Mouse (Mus musculus) testis, adult 2 months (tissue): ENCODE measurements at regions not wholly inside any gene's neighbourhood (a gene's known extent, or its start where the extent isn't known, plus 50 kb on each side); places are given as distances from the start of the nearest gene placed in this dataset.

Experiments
- H3K27ac ChIP-seq: fragments of 200-500 bp; 2 replicates; pipeline ENCODE4 v1.5.1; 2012; ENCODE audit warnings: low read depth, low read length; ENCODE audit not compliant: control insufficient read depth, insufficient read depth
- H3K27me3 ChIP-seq: fragments of 200-500 bp; 2 replicates; pipeline ENCODE4 v1.6.1; 2012; ENCODE audit warnings: mild to moderate bottlenecking, low read length, moderate library complexity; ENCODE audit not compliant: control insufficient read depth, insufficient read depth
- H3K36me3 ChIP-seq: fragments of 200-500 bp; 2 replicates; pipeline ENCODE4 v1.6.1; 2012; ENCODE audit warnings: mild to moderate bottlenecking, low read length; ENCODE audit not compliant: control insufficient read depth, insufficient read depth
- H3K4me1 ChIP-seq: fragments of 200-500 bp; 2 replicates; pipeline ENCODE4 v1.6.1; 2012; ENCODE audit warnings: low read length; ENCODE audit not compliant: control insufficient read depth, insufficient read depth
- H3K4me3 ChIP-seq: fragments of 200-500 bp; 2 replicates; pipeline ENCODE4 v1.5.1; 2012; ENCODE audit warnings: low read depth, mild to moderate bottlenecking, low read length, moderate library complexity, mixed read lengths; ENCODE audit not compliant: control insufficient read depth
- CTCF ChIP-seq: fragments of 200-500 bp; IDR thresholded peaks from 2 replicates; pipeline ENCODE4 v1.5.1; 2012; ENCODE audit warnings: low read depth, mild to moderate bottlenecking, inconsistent platforms, low read length, moderate library complexity; ENCODE audit not compliant: control insufficient read depth, insufficient read depth, insufficient replicate concordance
- POLR2A ChIP-seq: fragments of 200-500 bp; IDR thresholded peaks from 2 replicates; pipeline ENCODE4 v1.6.1; 2012; ENCODE audit warnings: low read depth, mild to moderate bottlenecking, inconsistent platforms, low read length, moderate library complexity; ENCODE audit not compliant: control insufficient read depth

DNA sequence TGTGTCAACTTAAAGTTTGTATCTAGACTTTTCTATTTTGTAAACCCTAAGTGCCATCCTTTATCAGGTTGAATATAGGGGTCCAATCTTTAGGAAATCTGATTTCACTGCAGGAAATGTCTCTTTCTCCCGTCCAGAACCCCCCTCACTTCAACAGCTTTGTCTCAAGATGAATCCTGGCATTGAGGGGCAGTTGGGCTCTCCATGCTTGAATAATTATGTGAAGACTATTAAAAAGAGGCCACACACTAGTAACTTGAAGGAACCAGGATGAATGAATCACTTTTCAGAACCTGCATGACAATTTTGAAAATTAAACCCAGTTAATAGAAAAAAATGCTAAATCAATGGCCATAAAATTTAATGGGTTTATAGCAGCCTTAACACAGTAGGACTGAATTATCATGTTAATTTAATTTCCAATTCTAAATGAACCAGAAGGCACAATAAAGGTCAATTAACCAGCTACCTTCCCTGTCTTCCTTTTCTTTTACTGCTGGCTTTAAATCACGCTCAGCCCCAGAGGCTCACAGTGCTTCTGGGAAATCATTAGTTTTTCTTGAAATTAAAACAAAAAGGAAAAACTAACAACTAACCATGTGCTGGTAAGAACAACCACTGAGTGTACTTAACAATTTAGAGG lies 185.3 kb upstream of the Fam92a start:
- no peak for TF ChIP-seq POLR2A
- TF ChIP-seq CTCF: no peak
- Histone ChIP-seq H3K27me3 (no peaks in the 10 kb centered on the region), H3K4me1 (no peaks in the 10 kb centered on the region), H3K27ac (no peak overlapping the region), H3K36me3 (no peaks in the 10 kb centered on the region), H3K4me3 (no peak overlapping the region)

DNA sequence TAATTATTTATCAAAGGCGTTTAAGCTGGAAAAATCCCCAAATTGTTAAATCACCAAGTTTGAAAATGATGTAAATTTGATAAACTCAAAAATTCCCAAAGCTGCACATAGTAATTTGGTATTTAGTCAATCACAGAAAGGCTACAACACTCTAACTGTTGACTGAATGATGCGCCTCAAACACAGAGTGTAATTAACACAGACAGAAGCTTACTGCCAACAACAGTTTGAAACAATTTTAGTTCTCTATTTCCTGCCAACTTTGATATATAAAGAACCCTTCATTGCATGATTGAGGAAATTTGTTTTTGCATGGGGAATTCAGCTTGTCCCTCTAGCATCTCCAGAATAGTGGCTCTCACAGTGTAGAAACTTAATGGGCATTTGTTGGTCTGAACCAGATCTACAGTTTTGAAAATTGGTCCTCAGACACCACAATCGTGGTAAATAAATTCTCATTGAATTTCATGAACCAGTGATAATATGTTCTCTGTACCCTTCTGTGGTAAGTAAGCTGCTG lies 181.6 kb upstream of the Fam92a start:
- H3K27ac ChIP-seq: no peak overlapping the region
- H3K27me3 ChIP-seq: no peaks in the 10 kb centered on the region
- no peak for TF ChIP-seq POLR2A
- TF ChIP-seq CTCF: no peak

GRCm38 (mm10) chr4:12339236-12339635 lies 167.4 kb upstream of the Fam92a start:
- Histone ChIP-seq H3K4me1 (no peaks in the 10 kb centered on the region), H3K27ac (no peak overlapping the region), H3K27me3 (no peaks in the 10 kb centered on the region), H3K36me3 (no peaks in the 10 kb centered on the region), H3K4me3 (no peak overlapping the region)
- TF ChIP-seq CTCF: no peak
- TF ChIP-seq POLR2A: no peak

More for the DNA sequence above, 181.6 kb upstream of the Fam92a start:
- Histone ChIP-seq H3K4me1 (no peaks in the 10 kb centered on the region), H3K4me3 (no peak overlapping the region), H3K36me3 (no peaks in the 10 kb centered on the region)

GRCm38 (mm10) chr4:12334832-12335587 lies 163.2 kb upstream of the Fam92a start:
- Histone ChIP-seq H3K27ac (no peak overlapping the region), H3K4me1 (no peaks in the 10 kb centered on the region), H3K36me3 (no peaks in the 10 kb centered on the region), H3K27me3 (no peaks in the 10 kb centered on the region), H3K4me3 (no peak overlapping the region)
- no peak for TF ChIP-seq CTCF

- TF ChIP-seq POLR2A (no peak), CTCF (no peak)
- no peaks in the 10 kb centered on the region for H3K36me3 ChIP-seq
Measured at GRCm38 (mm10) chr4:12334429-12334828, 162.6 kb upstream of the Fam92a start.

DNA sequence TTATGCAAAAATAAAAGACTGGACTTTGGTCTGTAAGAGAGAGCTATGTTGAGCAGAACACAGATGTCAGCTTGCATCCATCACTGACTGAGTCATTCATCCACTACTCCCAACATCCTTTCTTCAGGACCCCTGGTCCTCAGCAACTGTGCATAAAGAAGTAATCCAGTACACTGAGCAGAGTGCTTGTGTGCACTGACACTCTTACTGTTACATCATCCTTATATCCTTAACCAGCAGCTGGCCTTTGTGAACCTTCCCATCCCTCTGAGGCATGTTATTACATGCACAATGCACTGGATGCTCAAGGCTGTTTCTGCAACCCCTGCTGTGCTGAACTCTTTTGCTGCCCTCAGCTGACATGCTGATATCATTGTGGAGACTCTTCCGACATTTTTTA lies 144.2 kb upstream of the Fam92a start:
- H3K4me3 ChIP-seq: no peak overlapping the region
- no peaks in the 10 kb centered on the region for H3K27me3 ChIP-seq
- no peaks in the 10 kb centered on the region for H3K36me3 ChIP-seq
- H3K4me1 ChIP-seq: no peaks in the 10 kb centered on the region
- no peak for TF ChIP-seq POLR2A
- TF ChIP-seq CTCF: no peak
- H3K27ac ChIP-seq: no peak overlapping the region

More at GRCm38 (mm10) chr4:12334429-12334828, 162.6 kb upstream of the Fam92a start:
- Histone ChIP-seq H3K27me3 (no peaks in the 10 kb centered on the region), H3K4me1 (no peaks in the 10 kb centered on the region), H3K27ac (no peak overlapping the region), H3K4me3 (no peak overlapping the region)

- Histone ChIP-seq H3K36me3 (no peaks in the 10 kb centered on the region), H3K27me3 (no peaks in the 10 kb centered on the region), H3K27ac (no peak overlapping the region), H3K4me1 (no peaks in the 10 kb centered on the region), H3K4me3 (no peak overlapping the region)
- TF ChIP-seq CTCF (no peak), POLR2A (no peak)
Measured at GRCm38 (mm10) chr4:12308332-12308731, 136.5 kb upstream of the Fam92a start.
